8 mouse cellular contexts compared by ENCODE assay signal in the genomic region with DNA sequence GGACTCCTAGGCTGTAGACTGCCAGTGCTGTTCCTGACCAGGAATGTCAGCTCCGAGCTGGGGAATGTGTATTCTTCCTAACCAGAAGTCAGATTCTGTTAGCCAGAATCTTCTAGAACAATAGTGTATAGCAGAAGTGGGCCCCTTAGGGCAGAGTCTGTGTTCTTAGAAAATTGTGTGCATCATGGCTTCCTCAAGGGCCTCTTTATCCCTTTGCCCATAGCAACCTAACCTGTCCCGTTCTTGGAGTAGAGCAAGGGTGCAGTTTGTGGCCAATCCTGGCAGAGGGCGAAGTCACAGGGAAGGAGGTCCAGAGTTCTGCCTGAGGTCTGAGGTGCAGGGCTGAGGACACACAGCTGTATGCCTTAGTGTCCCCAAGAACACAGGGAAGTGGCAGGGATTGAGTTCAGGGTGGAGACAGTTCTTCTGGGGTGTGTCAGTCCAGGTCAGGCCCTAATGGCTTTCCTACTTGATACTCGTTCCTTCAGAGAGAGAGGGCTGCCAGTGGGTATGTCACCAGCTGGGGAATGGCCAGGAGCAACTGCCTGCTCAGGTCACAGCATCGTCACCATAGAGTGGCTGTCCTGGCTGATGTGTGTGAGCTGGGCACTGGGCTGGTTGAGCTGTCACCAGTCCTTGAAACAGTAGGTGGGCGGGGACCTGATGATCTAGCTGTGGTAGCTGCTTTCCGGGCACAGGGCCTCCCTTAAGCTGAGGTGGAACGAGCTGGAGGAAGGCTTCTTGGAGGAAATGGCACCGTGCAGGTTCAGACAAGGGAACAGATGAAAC. TPM values are rescaled to one million over a fixed set of nuclear protein-coding genes. Genes with fewer than 3 reads are reported as not detected.
DNase-seq lines count a peak whose midpoint lies in the region; ATAC-seq lines count a peak whose summit lies in the region.

No protein-coding gene starts in this region.

- H3K36me3 ChIP-seq in heart, embryonic 12.5 days = no peaks in the 10 kb centered on the region
- no peaks in the 10 kb centered on the region for H3K36me3 ChIP-seq in liver, embryonic 15.5 days (replicated peaks)

- no peaks in the 10 kb centered on the region for H3K27me3 ChIP-seq in heart, embryonic 12.5 days (replicated peaks)
- H3K27me3 ChIP-seq in liver, embryonic 15.5 days = no peaks in the 10 kb centered on the region

- H3K4me1 ChIP-seq in heart, embryonic 12.5 days (replicated peaks) = peaks cover 83% of the 10 kb centered on the region
- H3K4me1 ChIP-seq in liver, embryonic 15.5 days (replicated peaks) = peaks cover 80% of the 10 kb centered on the region

- DNase-seq in 3134 (ENCODE audit: extremely low read depth, insufficient read length, low spot score) = peak; percentile 32
- DNase-seq in T-cell, adult 2 months (ENCODE audit: low spot score) = peak; percentile 16
- DNase-seq in testis, postnatal 14 days (ENCODE audit: low spot score) = no peak
- no peak for DNase-seq in ovary, adult 18-20 months (ENCODE audit: low spot score)
- DNase-seq in frontal cortex, postnatal 36 days (ENCODE audit: low spot score in 2 of 2) = no peak

- no peaks in the 10 kb centered on the region for H3K9me3 ChIP-seq in heart, embryonic 12.5 days (replicated peaks)
- H3K9me3 ChIP-seq in liver, embryonic 15.5 days (replicated peaks) = no peaks in the 10 kb centered on the region

- peak overlapping the region; percentile 15; the same call in 1 of the 2 replicates for H3K27ac ChIP-seq in heart, embryonic 12.5 days (ENCODE audit: poor library complexity, severe bottlenecking)
- H3K27ac ChIP-seq in liver, embryonic 15.5 days (replicated peaks) = peak overlapping the region; percentile 71

- H3K4me2 ChIP-seq in heart, embryonic 12.5 days = peak overlapping the region; percentile 5; the same call in 1 of the 2 replicates
- H3K4me2 ChIP-seq in liver, embryonic 15.5 days = peak overlapping the region; percentile 60

- 44% methylated on average over 9 of the region's 9 CpGs for WGBS in heart, embryonic 12.5 days
- 23% methylated on average over 9 of the region's 9 CpGs for WGBS in liver, embryonic 15.5 days (ENCODE audit: insufficient replicate concordance)

- no peak for ATAC-seq in heart, embryonic 12.5 days (ENCODE audit: insufficient number of reproducible peaks, low FRiP score)
- ATAC-seq in liver, embryonic 15.5 days (ENCODE audit: insufficient read depth) = no peak
- ATAC-seq in erythroblast, adult 5-6 weeks (replicated peaks; ENCODE audit: low FRiP score, poor library complexity, severe bottlenecking) = no peak

- H3K9ac ChIP-seq in heart, embryonic 12.5 days = peak overlapping the region; percentile 11; the same call in 1 of the 2 replicates
- H3K9ac ChIP-seq in liver, embryonic 15.5 days = no peak overlapping the region

- H3K4me3 ChIP-seq in heart, embryonic 12.5 days = no peak overlapping the region
- no peak overlapping the region for H3K4me3 ChIP-seq in liver, embryonic 15.5 days (replicated peaks)

RNA-seq across cellular contexts. Expression of a gene that starts 27.8 kb away (rescaled TPM):
- 7.8 and 8.6 TPM in 2 replicates for polyA plus RNA-seq in heart, embryonic 12.5 days (2016; fragmentation: Nextera tagmentation; extraction: Ambion mirVana)
- 4.7 and 5.8 TPM in 2 replicates for polyA plus RNA-seq in liver, embryonic 15.5 days (2015; fragmentation: Nextera tagmentation; extraction: Ambion mirVana)
- 1.9 and 3.1 TPM in 2 replicates for total RNA-seq in erythroblast, adult 5-6 weeks (2015; ENCODE audit: low replicate concordance)
- 2.3 and 4.6 TPM in 2 replicates for total RNA-seq in erythroblast, adult 5-6 weeks (2017; ENCODE audit: low replicate concordance)

Comparison
In these comparisons a context has a peak if more than half of its experiments do, and no peak if none do; other contexts are left out.
1. DNase-seq: peak in 3134 (single experiment) and T-cell, adult 2 months (single experiment); none in testis, postnatal 14 days (single experiment), ovary, adult 18-20 months (single experiment) and frontal cortex, postnatal 36 days (0 of 2).